Mouse (Mus musculus) left cerebral cortex, adult 2 months (tissue): ENCODE results near the gene Dysf. TPM values are rescaled to one million over a fixed set of nuclear protein-coding genes. Genes with fewer than 3 reads are reported as not detected.

Experiments used
- DNase-seq, 2 experiments: peaks; one replicate each; pipeline ENCODE4 v3.0.0; 2021 to 2022; ENCODE audit warnings: low spot score in 2 of 2, mixed read lengths in 1 of 2; ENCODE audit errors: extremely low spot score in 1 of 2
- H3K27ac ChIP-seq: fragments of 200-600 bp; 2 replicates; pipeline ENCODE4 v1.8.1; 2022
- H3K4me3 ChIP-seq: fragments of 200-600 bp; 2 replicates; pipeline ENCODE4 v1.8.1; 2022
- CTCF ChIP-seq: fragments of 200-600 bp; IDR thresholded peaks from 2 replicates; pipeline ENCODE4 v1.8.1; 2022; ENCODE audit warnings: antibody characterized with exemption, mild to moderate bottlenecking, moderate library complexity
- intact Hi-C: fragments of 180-260 bp; cut with DNase I; formaldehyde crosslinking; loops from one replicate; pipeline ENCODE4 v1.15.1; 2025
- total RNA-seq, 2 experiments: library from RNA; stranded (reverse); gene quantifications; 2 replicates each; pipeline ENCODE4 v1.2.3; 2021

Dysf gene
- total RNA-seq, 2 experiments from 2014 or later, result 3.5 to 5.8 TPM

DNA sequence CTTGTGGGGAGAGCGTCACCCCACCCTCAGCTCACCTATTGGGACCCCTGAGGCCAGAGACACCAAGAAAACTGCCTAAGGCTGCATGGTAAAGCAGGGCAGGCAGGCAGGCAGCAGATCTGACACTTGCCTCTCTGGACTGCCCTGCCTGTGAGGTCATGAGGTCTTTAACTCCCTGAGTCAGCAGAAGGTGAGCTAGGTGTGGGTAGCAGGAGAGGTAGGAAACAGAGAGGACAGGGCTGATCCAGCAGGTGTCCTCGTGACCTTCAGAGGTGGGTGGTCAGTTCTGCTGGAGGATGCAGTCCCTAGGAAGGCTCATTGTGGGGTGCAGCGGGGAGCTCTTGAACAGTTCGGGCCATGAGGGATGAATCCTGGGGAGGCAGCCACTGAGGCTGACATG lies 219.8 kb downstream of the Dysf start:
- no peak for DNase-seq
- Histone ChIP-seq H3K4me3 (no peak overlapping the region), H3K27ac (no peak overlapping the region)
- TF ChIP-seq CTCF, result no peak
- intact Hi-C loops, result no loop called here

DNA sequence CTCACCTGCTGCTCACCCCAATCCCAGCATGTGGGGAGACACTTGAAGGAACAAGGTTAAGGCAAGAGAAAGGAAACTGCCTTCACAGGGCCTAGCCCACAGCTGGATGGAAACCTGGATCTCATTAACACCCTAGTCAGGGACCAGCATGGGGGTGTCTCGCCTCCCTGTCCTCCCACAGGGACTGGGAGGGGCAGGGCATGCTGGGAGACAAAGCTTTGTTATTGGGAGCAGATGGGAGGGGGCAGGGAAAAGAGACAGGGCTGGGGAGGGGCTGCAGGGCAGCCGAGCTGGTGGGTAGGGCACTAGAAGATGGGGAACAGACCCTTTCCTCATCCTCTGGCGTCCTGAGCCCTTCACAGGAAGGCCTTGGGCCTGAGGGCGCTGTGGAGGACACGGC lies 220.4 kb downstream of the Dysf start:
- TF ChIP-seq CTCF, result no peak
- intact Hi-C loops, result no loop called here

DNA sequence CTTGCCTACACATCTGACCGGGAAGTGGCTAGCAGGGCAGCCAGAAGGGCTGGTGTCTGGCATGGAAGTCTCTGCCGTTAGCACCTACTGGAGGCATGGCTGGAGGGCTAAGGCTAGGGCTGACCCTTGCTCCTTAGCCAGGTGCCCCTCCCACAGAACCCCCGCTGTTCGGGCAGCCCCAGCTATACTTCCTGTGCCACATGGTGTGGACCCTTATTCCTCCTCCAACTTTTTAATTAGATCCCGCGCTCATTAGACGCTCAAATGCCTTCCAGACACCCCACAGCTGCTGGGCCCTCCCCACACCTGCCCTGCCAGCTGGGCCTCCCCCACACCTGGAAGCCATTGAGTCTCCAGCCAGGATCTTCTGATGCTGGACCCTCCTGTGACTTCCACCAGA lies 221.3 kb downstream of the Dysf start:
- Histone ChIP-seq H3K27ac (no peak overlapping the region), H3K4me3 (no peak overlapping the region)
- no peak for DNase-seq
- no peak for TF ChIP-seq CTCF
- intact Hi-C loops, result no loop called here

More for the DNA sequence above, 220.4 kb downstream of the Dysf start:
- no peak overlapping the region for H3K4me3 ChIP-seq
- no peak overlapping the region for H3K27ac ChIP-seq
- no peak for DNase-seq

DNA sequence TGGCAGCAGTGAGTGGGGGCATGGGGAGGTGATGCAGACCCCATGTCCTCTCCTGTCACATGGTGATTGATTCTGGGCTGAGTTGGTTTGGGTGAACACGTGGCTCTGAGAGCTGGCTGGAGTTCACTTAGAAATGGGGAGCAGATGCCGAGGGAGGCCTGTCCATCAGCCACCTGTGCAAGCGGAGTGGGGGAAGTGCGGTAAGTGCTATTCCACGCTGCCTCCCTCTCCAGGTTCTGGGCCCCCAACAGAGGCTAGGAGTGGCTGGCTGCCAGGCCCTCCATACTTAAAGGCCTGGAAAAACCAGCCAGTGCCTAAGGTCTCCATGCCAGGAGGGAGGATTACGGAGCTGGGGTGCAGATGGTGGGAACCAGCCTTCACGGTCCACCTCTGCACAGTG lies 222.7 kb downstream of the Dysf start:
- no peak for DNase-seq
- no peak overlapping the region for H3K27ac ChIP-seq
- no peak for TF ChIP-seq CTCF
- no peak overlapping the region for H3K4me3 ChIP-seq
- intact Hi-C loops, result no loop called here

DNA sequence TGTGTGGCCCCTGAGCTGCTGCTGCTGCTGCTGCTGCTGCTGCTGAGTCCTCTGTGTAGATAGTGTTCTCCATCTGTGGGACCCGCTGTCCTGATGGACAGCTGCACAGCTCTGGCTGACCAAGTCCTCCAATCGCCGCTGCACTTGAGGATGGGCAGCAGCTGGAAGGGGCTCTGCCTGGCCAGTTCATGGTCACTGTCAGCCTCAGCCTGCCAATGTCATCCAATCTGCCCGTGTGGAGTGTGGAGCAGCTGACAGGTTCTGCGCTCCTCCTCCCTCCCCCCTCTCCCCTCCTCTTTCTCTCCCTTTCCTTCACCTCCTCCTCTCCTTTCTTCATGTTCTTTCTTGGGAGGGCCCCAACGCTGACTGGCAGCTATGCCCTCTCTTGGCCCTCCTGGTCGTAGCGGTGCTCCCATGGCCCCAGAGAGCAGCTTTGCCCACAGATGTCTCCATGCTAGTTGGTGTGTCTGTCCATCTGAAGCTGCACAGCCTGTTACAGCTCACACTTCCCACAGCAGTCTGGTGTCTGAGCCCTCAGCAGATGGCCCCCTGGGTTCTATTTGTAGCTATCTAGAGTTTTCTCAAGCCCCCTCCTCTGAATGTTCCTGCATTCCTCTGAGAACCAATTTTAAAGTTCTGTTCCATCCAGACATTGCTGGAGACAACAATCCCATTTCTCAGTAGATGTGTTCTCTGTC lies 223.8 kb downstream of the Dysf start:
- no peak for DNase-seq
- Histone ChIP-seq H3K27ac (no peak overlapping the region), H3K4me3 (no peak overlapping the region)
- intact Hi-C loops, result no loop called here
- TF ChIP-seq CTCF, result no peak

DNA sequence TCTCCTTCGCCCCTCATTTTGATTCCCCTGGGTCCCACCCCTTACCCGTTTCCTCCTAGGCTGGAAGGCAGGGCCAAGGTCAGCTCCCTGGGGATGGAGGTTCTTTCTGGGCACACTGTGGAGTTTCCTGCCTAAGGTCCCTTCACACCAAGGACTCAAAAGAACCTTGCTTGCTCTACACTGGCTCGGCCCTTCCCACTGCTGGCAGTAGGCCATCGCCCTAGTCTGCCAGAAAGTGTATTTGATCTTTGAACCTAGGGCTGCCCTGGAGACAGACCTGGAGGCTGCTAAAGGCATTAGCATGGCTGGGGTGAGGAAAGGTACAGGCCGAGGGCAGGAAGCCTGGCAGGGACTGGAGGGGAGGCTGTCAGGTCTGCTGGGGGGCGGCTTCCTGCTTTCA lies 225.4 kb downstream of the Dysf start:
- intact Hi-C loops, result no loop called here

DNA sequence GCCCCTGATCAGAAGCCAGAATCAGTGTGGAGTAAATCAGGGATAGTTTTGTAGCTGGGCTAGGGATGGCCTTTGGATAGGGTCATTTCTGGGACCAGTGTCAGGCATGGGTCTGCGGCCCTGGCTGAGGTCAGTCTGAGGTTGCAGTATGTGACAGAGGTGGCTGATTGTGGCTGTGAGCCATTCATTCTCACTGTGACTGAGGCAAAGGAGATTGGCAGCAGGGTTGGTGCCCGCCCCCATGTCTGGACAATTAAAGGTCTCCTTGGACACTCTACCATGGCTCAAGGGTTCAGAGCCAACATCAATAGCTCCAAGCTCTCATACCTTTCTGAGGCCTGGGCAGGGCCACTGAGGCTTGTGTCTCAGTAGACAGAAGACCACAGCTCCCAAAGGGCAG lies 227.0 kb downstream of the Dysf start:
- H3K27ac ChIP-seq, result no peak overlapping the region
- H3K4me3 ChIP-seq, result no peak overlapping the region
- intact Hi-C loops, result no loop called here
- DNase-seq, result no peak
- no peak for TF ChIP-seq CTCF

More for the DNA sequence above, 225.4 kb downstream of the Dysf start:
- no peak for DNase-seq
- Histone ChIP-seq H3K4me3 (no peak overlapping the region), H3K27ac (no peak overlapping the region)
- no peak for TF ChIP-seq CTCF

DNA sequence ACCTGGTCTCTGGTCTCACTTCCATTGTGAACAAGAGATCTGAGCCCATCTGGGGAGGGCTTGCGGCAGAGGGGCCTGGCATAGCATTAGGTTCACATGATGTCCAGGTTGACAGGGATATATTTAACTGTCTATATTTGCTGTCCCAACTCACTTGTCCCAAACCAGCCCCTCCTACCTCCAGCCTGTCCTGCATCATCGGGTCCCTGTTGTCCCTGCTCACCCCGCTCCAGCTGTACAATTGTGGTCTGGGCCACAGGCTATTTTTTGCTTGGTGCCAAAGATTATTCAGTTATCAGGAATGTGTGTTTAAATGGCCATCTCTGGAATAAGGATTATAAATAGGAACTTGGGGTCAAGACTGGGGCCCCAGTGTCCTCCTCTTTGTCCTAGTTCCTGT lies 235.0 kb downstream of the Dysf start:
- no peak for DNase-seq
- TF ChIP-seq CTCF, result no peak
- intact Hi-C loops, result no loop called here

DNA sequence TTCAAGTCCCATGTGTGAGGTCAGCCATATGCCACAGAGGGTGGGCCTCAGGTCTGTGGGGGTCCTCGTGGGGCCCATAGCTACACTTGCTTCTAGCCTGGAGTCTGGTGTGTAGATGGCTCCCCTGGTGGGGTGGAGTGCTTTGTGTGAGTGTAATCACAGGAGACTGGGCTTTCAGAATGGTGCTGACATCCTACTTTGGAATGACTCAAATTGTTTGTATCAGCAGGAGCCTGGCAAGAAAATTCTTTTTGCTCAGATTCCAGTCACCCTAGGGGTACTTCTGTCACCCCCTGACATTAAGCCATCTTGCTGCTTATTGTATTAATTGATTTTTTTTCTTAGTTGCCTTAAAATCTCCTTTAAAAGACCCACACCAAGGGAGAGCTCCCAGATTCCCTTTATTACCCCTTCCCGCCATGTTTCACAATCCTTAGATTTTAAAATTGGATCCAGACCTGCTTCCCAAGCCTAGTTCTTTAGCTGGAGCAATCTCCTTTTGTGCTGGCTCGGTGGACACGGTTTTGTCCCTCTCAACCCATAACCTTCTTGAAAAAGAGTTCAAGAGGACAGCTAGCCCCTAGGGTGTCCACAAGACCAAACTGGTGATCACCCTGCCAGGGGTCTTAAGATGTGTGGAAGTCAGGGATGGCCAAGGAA lies 237.8 kb downstream of the Dysf start:
- no peak for TF ChIP-seq CTCF
- no peak overlapping the region for H3K27ac ChIP-seq
- intact Hi-C loops, result no loop called here
- no peak overlapping the region for H3K4me3 ChIP-seq
- no peak for DNase-seq

More for the DNA sequence above, 235.0 kb downstream of the Dysf start:
- no peak overlapping the region for H3K4me3 ChIP-seq
- no peak overlapping the region for H3K27ac ChIP-seq

DNA sequence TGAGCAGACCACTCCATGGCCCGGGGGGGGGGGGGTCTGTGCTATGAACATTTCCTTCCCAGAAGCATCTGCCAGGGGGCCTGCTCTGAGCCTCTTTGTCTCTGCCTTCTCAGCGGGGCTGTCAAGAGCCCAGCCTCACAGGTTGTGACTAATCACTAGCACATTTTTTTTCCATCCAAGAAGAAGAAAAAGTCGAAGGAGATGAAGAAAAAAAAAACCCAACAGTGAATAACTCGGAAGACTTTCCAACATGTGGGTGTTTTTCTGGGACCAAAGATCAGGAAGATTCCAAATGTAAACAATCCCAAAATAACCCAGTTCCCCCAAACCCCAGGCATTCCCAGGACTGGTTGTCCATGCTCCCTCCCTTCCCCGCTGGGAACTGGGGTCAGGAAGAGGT lies 238.6 kb downstream of the Dysf start:
- DNase-seq, result no peak
- TF ChIP-seq CTCF, result no peak
- Histone ChIP-seq H3K4me3 (no peak overlapping the region), H3K27ac (no peak overlapping the region)
- intact Hi-C loops, result no loop called here

Other genes with a start within 250 kb of the Dysf start
- gene Ankrd53, start 245.9 kb upstream of the Dysf start, total RNA-seq, result not detected
- gene Tex261, start 232.8 kb upstream of the Dysf start, total RNA-seq, result 10 to 100 TPM; 49.1 to 53.9 TPM
- gene Nagk, start 213.6 kb upstream of the Dysf start, total RNA-seq, result 10 to 100 TPM; 48.2 to 50.3 TPM
- gene Paip2b, start 176.8 kb upstream of the Dysf start, total RNA-seq, result 10 to 100 TPM; 47.7 to 61.7 TPM
- 100 to 1,000 TPM; 132 to 134 TPM for gene Zfp638, start 141.5 kb upstream of the Dysf start, total RNA-seq